Mouse (Mus musculus): ENCODE measurements around the gene Cmss1.

Gene Cmss1

DNA sequence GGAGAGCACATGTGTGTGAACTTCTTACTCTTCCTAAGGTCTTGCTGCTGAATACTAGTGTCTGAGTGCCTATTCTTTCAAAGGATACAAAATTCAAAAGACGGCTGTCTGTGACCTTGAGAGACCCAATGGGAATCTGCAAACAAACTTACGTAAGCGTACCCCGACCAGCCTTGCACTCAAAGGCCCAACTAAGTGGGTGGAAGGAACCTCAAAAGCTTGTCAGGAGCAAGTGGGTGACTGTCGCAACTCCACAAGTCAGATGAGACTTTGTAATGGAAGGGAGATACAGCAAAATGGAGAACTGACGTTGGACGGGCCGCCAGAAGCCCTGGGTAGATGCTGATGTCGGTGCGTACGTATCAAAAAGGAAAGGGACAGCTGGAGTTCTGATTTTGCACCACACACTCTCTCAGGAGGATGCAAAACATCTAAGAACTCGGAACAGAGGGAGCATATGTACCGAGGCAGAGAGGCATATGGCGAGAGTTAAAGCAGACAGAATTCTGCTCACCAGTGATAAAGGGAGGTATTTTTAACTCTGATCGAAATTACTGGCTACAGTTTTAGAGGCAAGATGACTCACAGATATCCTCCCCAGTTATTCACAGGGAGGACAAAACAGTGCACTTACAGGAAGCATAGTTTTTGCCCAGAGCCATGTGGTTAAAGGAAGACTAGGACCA is 217.0 kb downstream of the Cmss1 start:
- DNase-seq (ENCODE audit: low spot score) = no peak

DNA sequence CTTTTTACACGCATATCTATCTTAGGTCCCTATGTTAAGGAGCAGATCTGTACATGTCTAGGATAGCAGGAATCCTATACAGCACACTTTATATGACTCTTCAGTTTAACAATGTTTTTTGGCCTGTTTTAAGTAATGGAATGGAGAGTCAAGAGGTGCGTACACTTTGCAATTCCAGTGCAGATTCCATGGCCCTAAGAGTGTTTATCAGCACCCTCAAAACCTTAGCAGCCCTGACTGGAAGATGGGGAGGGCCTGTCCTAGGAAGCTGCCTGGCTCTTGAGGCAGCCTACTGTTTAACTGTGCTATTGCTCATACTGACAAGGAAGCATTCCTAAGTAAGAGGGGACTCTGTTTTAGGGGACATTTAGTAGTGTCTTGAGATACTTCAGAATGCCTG is 222.4 kb downstream of the Cmss1 start:
- DNase-seq (ENCODE audit: low spot score) = no peak

GRCm38 (mm10) chr16:57383266-57383971 is 223.2 kb downstream of the Cmss1 start:
- no peak for DNase-seq (ENCODE audit: low spot score)

DNA sequence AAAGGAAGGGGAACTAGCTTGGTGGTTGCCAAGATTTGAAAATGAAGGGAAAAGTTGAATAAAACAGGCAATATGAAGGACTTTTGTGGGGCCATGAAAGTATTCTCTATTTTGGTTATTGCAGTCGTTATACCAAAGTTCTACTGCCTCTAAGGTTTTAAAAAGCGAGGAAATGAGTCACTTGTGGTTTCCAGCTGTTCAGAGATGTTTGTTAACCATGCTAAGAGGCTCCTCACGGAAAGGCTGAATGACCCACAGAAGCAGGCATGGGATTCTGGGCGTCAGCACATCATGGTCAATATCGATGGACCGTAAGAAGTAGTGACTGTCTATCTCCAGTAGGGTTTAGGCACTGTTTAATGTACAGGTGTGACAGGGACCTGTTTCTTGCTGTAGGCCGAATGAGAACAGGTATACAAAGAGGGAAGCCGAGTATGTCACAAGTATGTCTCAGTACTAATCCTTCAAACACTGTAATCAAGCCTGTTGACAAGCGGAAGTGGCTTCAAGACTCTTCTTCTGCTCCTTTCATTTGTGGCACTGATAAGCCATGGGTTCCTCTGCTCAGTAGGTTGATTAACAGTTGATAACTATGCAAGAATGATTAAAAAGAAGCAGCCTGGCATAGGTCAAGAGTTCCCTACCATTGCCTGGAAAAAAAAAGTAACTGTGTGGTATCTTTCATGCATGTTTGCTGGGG is 227.9 kb downstream of the Cmss1 start:
- no peak for DNase-seq (ENCODE audit: low spot score)

DNA sequence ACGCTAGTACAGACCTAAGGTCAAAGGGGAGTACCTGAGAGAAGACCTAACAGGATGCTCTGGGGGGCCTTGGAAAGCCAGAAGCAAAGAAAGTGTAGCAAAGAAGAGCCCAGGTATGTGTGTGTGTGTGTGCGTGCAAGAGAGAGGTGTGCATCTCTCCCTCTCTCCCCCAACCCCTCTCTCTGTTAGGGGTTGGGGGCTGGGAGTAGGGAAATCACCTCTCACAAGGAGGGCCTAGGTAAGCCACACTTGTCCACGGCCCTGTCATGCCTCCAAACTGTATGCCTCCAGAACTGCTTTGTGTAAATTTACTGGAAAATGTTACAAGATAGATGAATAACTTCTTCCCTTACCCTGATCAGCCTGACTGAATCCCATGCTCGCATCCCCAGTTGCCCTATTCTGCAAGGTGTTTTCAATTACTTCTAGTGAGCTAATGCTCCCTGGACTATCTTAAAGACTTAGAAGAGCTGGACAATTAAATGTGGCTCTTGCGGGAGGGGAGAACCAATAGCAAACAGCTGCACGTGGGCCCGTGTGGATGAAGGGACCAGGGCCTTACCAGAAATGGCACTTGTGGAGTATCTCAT is 231.3 kb downstream of the Cmss1 start:
- DNase-seq (ENCODE audit: low spot score) = no peak

GRCm38 (mm10) chr16:57372156-57372555 is 234.5 kb downstream of the Cmss1 start:
- no peak for DNase-seq (ENCODE audit: low spot score)

- no peak for DNase-seq (ENCODE audit: low spot score)
These were observed 236.7 kb downstream of the Cmss1 start for GRCm38 (mm10) chr16:57369846-57370496.

DNA sequence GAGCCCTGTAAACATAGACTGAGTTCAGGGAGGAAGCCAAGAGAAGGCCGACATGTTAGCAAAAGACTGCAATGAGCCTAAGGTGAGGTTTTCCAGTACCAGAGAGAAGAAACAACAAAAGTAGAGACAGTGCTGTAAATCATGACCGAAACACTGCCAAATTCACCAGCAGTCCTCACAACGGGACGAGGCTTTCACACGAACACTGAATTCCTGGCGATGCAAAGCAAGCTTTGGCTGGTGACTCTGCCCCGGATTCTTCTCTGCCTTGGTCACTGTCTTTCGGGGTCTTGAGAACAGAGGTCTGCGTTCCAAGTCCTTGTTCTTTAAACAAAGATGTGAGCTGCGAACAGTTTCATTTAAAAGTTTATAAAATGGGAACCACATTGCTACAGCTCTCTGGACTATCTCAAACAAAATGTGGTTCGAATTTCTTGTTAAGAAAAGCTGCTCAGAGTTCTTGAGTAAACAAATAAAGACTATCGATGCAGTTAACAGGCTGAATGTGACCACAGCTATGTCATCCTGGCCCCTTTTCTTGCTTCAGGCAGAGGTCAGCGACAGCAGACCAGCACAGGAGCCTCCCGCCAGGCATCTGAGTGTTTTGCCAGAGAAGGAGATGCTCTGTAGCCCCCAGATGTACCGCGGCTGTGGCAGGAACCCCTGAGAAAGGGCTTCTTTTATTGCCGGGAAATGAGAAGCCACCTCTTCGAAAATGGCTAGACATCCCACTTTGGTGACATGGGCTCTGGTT is 239.5 kb downstream of the Cmss1 start:
- peak; percentile 24 for DNase-seq (ENCODE audit: low spot score)

GRCm38 (mm10) chr16:57366141-57366540 is 240.5 kb downstream of the Cmss1 start:
- DNase-seq (ENCODE audit: low spot score) = no peak

GRCm38 (mm10) chr16:57364498-57364897 is 242.2 kb downstream of the Cmss1 start:
- DNase-seq (ENCODE audit: low spot score) = no peak

- DNase-seq (ENCODE audit: low spot score) = peak; percentile 69
These were observed 243.8 kb downstream of the Cmss1 start for GRCm38 (mm10) chr16:57362679-57363401.

- DNase-seq (ENCODE audit: low spot score) = no peak
These were observed 245.9 kb downstream of the Cmss1 start for GRCm38 (mm10) chr16:57360785-57361184.

GRCm38 (mm10) chr16:57359251-57359650 is 247.4 kb downstream of the Cmss1 start:
- no peak for DNase-seq (ENCODE audit: low spot score)

- no peak for DNase-seq (ENCODE audit: low spot score)
These were observed 249.7 kb downstream of the Cmss1 start for GRCm38 (mm10) chr16:57357011-57357410.

DNA sequence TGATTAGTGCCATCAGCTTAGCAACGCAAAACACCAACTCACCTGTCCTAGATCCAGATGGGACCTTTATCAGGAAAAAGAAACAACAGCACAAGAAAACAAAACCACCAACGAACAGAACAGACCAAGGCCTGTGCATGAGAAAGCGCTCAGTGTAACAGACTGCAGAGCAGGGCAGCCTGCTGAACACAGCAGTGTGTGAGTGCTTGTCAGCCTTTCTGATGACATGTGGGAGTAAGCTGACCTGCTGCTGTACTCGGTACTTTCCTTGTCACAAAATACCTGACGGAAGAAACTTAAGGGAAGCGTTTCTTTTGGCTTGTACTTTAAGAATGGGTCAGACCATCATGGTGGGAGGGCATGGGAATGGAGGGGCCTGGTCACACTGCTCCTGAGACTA is 250.2 kb downstream of the Cmss1 start:
- no peak for DNase-seq (ENCODE audit: low spot score)

DNA sequence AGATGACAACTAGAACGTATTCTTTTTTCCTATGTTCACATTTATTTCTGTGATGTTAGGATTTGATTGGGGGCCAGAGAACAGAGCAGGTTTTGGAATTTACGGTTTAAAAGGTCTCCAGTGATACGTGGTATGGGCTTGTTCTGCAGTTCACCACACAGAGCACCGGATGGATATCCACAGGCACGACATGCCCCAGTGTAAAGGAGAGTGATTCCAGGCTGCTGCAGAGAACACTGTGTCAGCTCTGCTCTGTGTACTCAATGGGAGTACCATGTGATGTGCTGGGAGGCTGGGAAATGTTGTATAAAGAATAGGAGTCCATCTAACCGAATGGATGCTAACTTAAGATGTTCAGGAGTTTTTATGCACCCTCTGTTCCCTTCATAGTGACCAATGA is 252.7 kb downstream of the Cmss1 start:
- no peak for DNase-seq (ENCODE audit: low spot score)

- DNase-seq (ENCODE audit: low spot score) = no peak
These were observed 253.4 kb downstream of the Cmss1 start for GRCm38 (mm10) chr16:57353166-57353721.

- DNase-seq (ENCODE audit: low spot score) = no peak
These were observed 253.9 kb downstream of the Cmss1 start, which contains the start of gene Filip1l for GRCm38 (mm10) chr16:57352751-57353150. Filip1l (plus strand) TSS chr16:57353093.

GRCm38 (mm10) chr16:57349689-57350088 is 257.0 kb downstream of the Cmss1 start:
- DNase-seq (ENCODE audit: low spot score) = no peak

GRCm38 (mm10) chr16:57349039-57349438 is 257.6 kb downstream of the Cmss1 start:
- DNase-seq (ENCODE audit: low spot score) = no peak
